Mouse (Mus musculus): ENCODE measurements around the gene Slc7a14. TPM values are rescaled to one million over a fixed set of nuclear protein-coding genes. Genes with fewer than 3 reads are reported as not detected.

Slc7a14 gene
- polyA plus RNA-seq (2012; rRNA removed), result 0.05 TPM in 2 replicates

- Histone ChIP-seq H3K4me1 (ENCODE audit: control insufficient read depth, insufficient read depth, low read length) (no peaks in the 10 kb centered on the region), H3K4me3 (replicated peaks; ENCODE audit: extremely low read depth, low read depth, low read length) (no peak within 1 kb of the TSS)
- no peak for TF ChIP-seq CTCF (IDR thresholded peaks at IDR 0.05; ENCODE audit: insufficient read depth, low read length)
- TF ChIP-seq POLR2A (IDR thresholded peaks at IDR 0.05; ENCODE audit: borderline replicate concordance, extremely low read depth, low read depth, low read length), result no peak
- WGBS, result 5% methylated on average over 28 of the region's 38 CpGs
- DNase-seq, result no peak
Measured at GRCm38 (mm10) chr3:31309934-31310787, at the start of gene Slc7a14. TSS of gene Slc7a14 (minus strand) at chr3:31310378.

DNA sequence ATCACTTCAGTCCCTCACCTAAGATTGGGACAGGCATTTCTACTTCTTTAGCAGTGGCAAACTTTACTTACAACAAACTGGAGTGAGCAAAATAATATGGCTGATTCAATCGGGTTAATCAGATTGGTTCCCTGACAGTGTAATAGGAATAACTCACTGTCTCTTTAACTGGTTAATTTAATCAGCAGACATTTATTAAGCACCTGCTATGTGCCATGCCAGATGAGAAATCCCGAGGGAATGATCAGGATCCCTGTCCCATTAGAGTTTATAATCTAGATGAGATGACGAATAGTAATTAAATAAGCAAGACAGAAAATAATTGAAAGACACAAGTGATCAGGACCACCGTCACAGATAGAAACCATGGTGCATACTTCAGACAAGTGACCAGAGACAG, 36.4 kb upstream of the Slc7a14 start:
- no peak for DNase-seq
- H3K4me3 ChIP-seq (replicated peaks; ENCODE audit: extremely low read depth, low read depth, low read length), result no peak overlapping the region
- TF ChIP-seq POLR2A (IDR thresholded peaks at IDR 0.05; ENCODE audit: borderline replicate concordance, extremely low read depth, low read depth, low read length) (no peak), CTCF (IDR thresholded peaks at IDR 0.05; ENCODE audit: insufficient read depth, low read length) (no peak)
- no peaks in the 10 kb centered on the region for H3K4me1 ChIP-seq (ENCODE audit: control insufficient read depth, insufficient read depth, low read length)
- 75% methylated on average over 4 of the region's 4 CpGs for WGBS

DNA sequence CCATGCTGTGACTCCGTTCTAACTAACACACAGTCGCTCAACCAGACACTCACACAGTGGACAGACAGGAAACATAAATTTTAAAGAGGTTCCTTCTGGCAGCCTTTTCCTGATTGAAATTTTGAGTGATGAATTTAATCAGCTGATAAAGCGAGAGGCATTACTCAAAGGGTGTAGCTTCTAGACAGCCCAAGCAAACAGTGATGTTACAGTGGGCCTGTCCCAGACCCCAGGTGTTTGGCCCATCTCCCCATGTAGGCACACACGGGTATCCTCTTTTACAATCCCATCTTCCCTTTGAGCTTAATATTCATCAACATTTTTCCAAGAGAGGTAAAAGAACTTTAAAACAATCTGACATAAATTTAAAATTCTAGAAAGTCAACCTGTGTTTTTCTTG, 35.6 kb upstream of the Slc7a14 start:
- Histone ChIP-seq H3K4me1 (ENCODE audit: control insufficient read depth, insufficient read depth, low read length) (no peaks in the 10 kb centered on the region), H3K4me3 (replicated peaks; ENCODE audit: extremely low read depth, low read depth, low read length) (no peak overlapping the region)
- no peak for TF ChIP-seq CTCF (IDR thresholded peaks at IDR 0.05; ENCODE audit: insufficient read depth, low read length)
- TF ChIP-seq POLR2A (IDR thresholded peaks at IDR 0.05; ENCODE audit: borderline replicate concordance, extremely low read depth, low read depth, low read length), result no peak
- no peak for DNase-seq
- WGBS, result 30% methylated on average over 4 of the region's 4 CpGs

- 50% methylated on average over 3 of the region's 3 CpGs for WGBS
- no peak overlapping the region for H3K4me3 ChIP-seq (replicated peaks; ENCODE audit: extremely low read depth, low read depth, low read length)
- DNase-seq, result no peak
- no peaks in the 10 kb centered on the region for H3K4me1 ChIP-seq (ENCODE audit: control insufficient read depth, insufficient read depth, low read length)
- TF ChIP-seq CTCF (IDR thresholded peaks at IDR 0.05; ENCODE audit: insufficient read depth, low read length), result no peak
Measured at GRCm38 (mm10) chr3:31339236-31339635, 29.1 kb upstream of the Slc7a14 start.

DNA sequence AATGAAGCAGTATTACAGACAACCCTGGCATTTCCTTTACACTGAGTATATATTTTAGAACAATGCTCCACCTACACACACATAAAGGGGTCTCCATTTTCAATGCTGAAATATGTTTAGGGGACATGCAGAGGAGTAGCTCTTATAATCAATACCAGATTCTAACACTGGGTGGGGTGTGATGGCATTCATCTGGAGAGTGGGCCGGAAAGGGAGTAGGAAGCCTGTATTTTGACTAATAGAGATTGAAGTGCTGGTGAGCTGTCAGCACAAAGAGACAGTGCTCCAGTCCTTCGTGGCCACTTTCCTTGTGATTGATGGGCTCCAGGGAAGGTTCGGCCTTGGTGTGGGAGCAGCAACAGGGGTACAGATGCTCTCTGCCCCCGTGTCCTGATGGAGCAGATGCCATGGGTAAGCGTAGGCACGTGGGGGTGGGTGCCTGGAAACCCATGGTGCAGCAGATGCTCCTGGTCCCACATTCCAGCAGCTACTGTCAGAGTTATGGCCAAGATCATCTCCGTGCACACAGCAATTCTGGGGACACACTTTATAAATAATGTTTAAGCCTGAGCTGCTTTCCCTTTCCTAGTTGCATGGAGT, 18.2 kb upstream of the Slc7a14 start:
- no peak for DNase-seq
- 55% methylated on average over 7 of the region's 7 CpGs for WGBS
- Histone ChIP-seq H3K4me3 (replicated peaks; ENCODE audit: extremely low read depth, low read depth, low read length) (no peak overlapping the region), H3K4me1 (ENCODE audit: control insufficient read depth, insufficient read depth, low read length) (no peaks in the 10 kb centered on the region)
- no peak for TF ChIP-seq CTCF (IDR thresholded peaks at IDR 0.05; ENCODE audit: insufficient read depth, low read length)
- no peak for TF ChIP-seq POLR2A (IDR thresholded peaks at IDR 0.05; ENCODE audit: borderline replicate concordance, extremely low read depth, low read depth, low read length)

- Histone ChIP-seq H3K4me1 (ENCODE audit: control insufficient read depth, insufficient read depth, low read length) (no peaks in the 10 kb centered on the region), H3K4me3 (replicated peaks; ENCODE audit: extremely low read depth, low read depth, low read length) (no peak overlapping the region)
- TF ChIP-seq POLR2A (IDR thresholded peaks at IDR 0.05; ENCODE audit: borderline replicate concordance, extremely low read depth, low read depth, low read length) (no peak), CTCF (IDR thresholded peaks at IDR 0.05; ENCODE audit: insufficient read depth, low read length) (no peak)
- 89% methylated on average over 5 of the region's 5 CpGs for WGBS
- DNase-seq, result no peak
Measured at GRCm38 (mm10) chr3:31327791-31328190, 17.6 kb upstream of the Slc7a14 start.

GRCm38 (mm10) chr3:31324231-31324654, 14.1 kb upstream of the Slc7a14 start:
- no peak for DNase-seq
- TF ChIP-seq POLR2A (IDR thresholded peaks at IDR 0.05; ENCODE audit: borderline replicate concordance, extremely low read depth, low read depth, low read length) (no peak), CTCF (IDR thresholded peaks at IDR 0.05; ENCODE audit: insufficient read depth, low read length) (no peak)
- 52% methylated on average over 3 of the region's 3 CpGs for WGBS
- Histone ChIP-seq H3K4me3 (replicated peaks; ENCODE audit: extremely low read depth, low read depth, low read length) (no peak overlapping the region), H3K4me1 (ENCODE audit: control insufficient read depth, insufficient read depth, low read length) (no peaks in the 10 kb centered on the region)

- Histone ChIP-seq H3K4me1 (ENCODE audit: control insufficient read depth, insufficient read depth, low read length) (no peaks in the 10 kb centered on the region), H3K4me3 (replicated peaks; ENCODE audit: extremely low read depth, low read depth, low read length) (no peak overlapping the region)
- 3% methylated on average over 35 of the region's 36 CpGs for WGBS
- TF ChIP-seq CTCF (IDR thresholded peaks at IDR 0.05; ENCODE audit: insufficient read depth, low read length) (no peak), POLR2A (IDR thresholded peaks at IDR 0.05; ENCODE audit: borderline replicate concordance, extremely low read depth, low read depth, low read length) (no peak)
- DNase-seq, result no peak
Measured at GRCm38 (mm10) chr3:31309371-31309933, 726 bp downstream of the Slc7a14 start.

DNA sequence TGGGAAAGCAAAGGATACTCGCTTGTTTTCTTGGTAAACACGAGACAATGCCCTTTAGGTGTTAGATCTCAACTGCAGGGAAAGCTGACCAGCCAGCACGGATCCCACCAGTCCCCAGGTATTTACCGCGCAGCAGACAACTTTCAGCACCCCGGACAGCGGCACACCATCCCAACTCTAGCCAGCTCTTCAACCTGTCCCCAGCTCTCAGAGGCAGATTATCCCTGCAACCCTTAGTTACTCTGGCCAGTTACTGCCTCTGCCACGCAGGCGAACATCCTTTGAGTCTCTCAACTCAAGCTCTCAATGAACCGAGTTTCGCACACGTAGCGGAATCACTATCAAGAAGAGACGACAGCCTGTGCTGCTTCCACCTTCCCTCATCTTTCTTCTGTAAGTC, 1.3 kb downstream of the Slc7a14 start:
- TF ChIP-seq POLR2A (IDR thresholded peaks at IDR 0.05; ENCODE audit: borderline replicate concordance, extremely low read depth, low read depth, low read length), result no peak
- TF ChIP-seq CTCF (IDR thresholded peaks at IDR 0.05; ENCODE audit: insufficient read depth, low read length), result no peak
- 6% methylated on average over 14 of the region's 14 CpGs for WGBS
- H3K4me3 ChIP-seq (replicated peaks; ENCODE audit: extremely low read depth, low read depth, low read length), result no peak overlapping the region
- H3K4me1 ChIP-seq (ENCODE audit: control insufficient read depth, insufficient read depth, low read length), result no peaks in the 10 kb centered on the region
- DNase-seq, result peak; percentile 4
